Mouse (Mus musculus) liver, adult 2 months (tissue): ENCODE measurements at regions not wholly inside any gene's neighbourhood (a gene's known extent, or its start where the extent isn't known, plus 50 kb on each side); places are given as distances from the start of the nearest gene placed in this dataset.

Experiments
- CTCF ChIP-seq: fragments of 200-500 bp; IDR thresholded peaks from 2 replicates; pipeline ENCODE4 v1.5.1; 2011; ENCODE audit warnings: low read depth, low read length, control low read depth
- POLR2A ChIP-seq: fragments of 200-500 bp; IDR thresholded peaks from 2 replicates; pipeline ENCODE4 v1.6.1; 2011; ENCODE audit warnings: low read length, control low read depth; ENCODE audit not compliant: insufficient read depth; ENCODE audit errors: extremely low read depth

- no peak for TF ChIP-seq CTCF
- TF ChIP-seq POLR2A = no peak
Measured at GRCm38 (mm10) chr12:106480281-106481060, 470.4 kb downstream of the Vrk1 start.
